Mouse (Mus musculus): ENCODE data around the gene Gm3045.

DNA sequence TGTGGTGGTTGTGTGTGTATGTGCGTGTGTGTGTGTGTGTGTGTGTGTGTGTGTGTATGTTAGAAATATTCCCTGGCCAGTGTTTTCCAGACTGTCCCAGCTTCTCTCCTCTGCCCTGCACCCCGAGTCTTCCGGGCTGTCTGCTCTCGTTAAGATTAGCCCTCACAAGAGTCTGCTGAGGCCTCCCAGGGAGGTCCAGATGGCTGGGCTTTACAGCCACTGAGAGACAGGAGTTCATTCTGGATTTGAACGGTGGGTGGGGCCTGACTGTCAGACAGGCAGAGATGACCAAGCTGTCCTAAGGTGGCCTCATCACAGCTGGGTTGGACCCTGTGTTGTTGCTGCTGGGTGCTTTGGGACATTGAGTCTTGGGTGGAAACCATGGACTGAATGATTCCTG, 28.8 kb upstream of the Gm3045 start:
- TF ChIP-seq POLR2A (IDR thresholded peaks at IDR 0.05; ENCODE audit: low read depth, low read length) (no peak), CTCF (IDR thresholded peaks at IDR 0.05; ENCODE audit: extremely low read depth, insufficient read depth, insufficient read length, insufficient replicate concordance) (no peak)

Measured in spleen, adult 2 months (tissue).